In the genomic region with DNA sequence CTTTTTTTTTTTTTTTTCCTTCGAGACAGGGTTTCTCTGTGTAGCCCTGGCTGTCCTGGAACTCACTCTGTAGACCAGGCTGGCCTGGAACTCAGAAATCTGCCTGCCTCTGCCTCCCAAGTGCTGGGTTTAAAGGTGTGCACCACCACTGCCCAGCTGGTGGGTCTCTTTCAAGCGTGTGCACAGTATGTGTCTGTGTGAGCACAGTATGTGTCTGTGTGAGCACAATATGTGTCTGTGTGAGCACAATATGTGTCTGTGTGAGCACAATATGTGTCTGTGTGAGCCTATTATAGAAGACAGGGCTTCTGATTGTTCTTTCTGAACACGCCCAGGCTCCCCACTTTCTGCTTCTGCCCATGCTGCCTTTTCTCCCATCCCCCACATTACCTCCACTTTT, we compare ENCODE assay signal across 7 mouse cellular contexts.
DNase-seq lines count a peak whose midpoint lies in the region; ATAC-seq and TF ChIP-seq lines count a peak whose summit lies in the region.
"Not testable (repeated sequence)": the region's sequence is repeated elsewhere in the genome, so short reads cannot be mapped to it uniquely, and the experiment has no call there.

No protein-coding gene starts in this region.

- not testable (repeated sequence) for H3K4me3 ChIP-seq in embryonic facial prominence, embryonic 13.5 days; hindbrain, embryonic 11.5 days (ENCODE audit: low read depth, low read length); intestine, postnatal 0 days (ENCODE audit: low read depth, low read length); limb, embryonic 12.5 days (replicated peaks); midbrain, embryonic 13.5 days (replicated peaks); neural tube, embryonic 14.5 days (ENCODE audit: low read depth, low read length)
- peak overlapping the region; percentile 42 for H3K4me3 ChIP-seq in gastrocnemius, adult 2 months

- H3K9ac ChIP-seq in embryonic facial prominence, embryonic 13.5 days; hindbrain, embryonic 11.5 days (ENCODE audit: low read depth, low read length); intestine, postnatal 0 days (ENCODE audit: low read depth, low read length); limb, embryonic 12.5 days (replicated peaks); midbrain, embryonic 13.5 days (replicated peaks); neural tube, embryonic 14.5 days (replicated peaks; ENCODE audit: low read depth, low read length): not testable (repeated sequence)

- not testable (repeated sequence) for H3K9me3 ChIP-seq in embryonic facial prominence, embryonic 13.5 days; hindbrain, embryonic 11.5 days (ENCODE audit: control insufficient read depth, low read length); intestine, postnatal 0 days (ENCODE audit: control insufficient read depth); limb, embryonic 12.5 days; midbrain, embryonic 13.5 days; neural tube, embryonic 14.5 days (ENCODE audit: control insufficient read depth, low read length)

- ATAC-seq in embryonic facial prominence, embryonic 13.5 days (ENCODE audit: insufficient number of reproducible peaks, insufficient read depth, low FRiP score, low TSS enrichment, low read depth); limb, embryonic 12.5 days (ENCODE audit: insufficient number of reproducible peaks, insufficient read depth, low FRiP score, low TSS enrichment, low read depth): not testable (repeated sequence)
- peak; percentile 39; the same call in 1 of the 2 replicates for ATAC-seq in hindbrain, embryonic 11.5 days (ENCODE audit: low FRiP score)
- ATAC-seq in intestine, postnatal 0 days: 0 out of 2 replicates have a peak, but pooled peaks have one; percentile 11
- peak; percentile 54 for ATAC-seq in midbrain, embryonic 13.5 days
- ATAC-seq in neural tube, embryonic 14.5 days (ENCODE audit: low read depth): peak; percentile 22; the same call in 1 of the 2 replicates

- WGBS in embryonic facial prominence, embryonic 13.5 days: 74% methylated on average over 3 of the region's 3 CpGs
- 56% methylated on average over 3 of the region's 3 CpGs for WGBS in hindbrain, embryonic 11.5 days
- 64% methylated on average over 3 of the region's 3 CpGs for WGBS in intestine, postnatal 0 days
- WGBS in limb, embryonic 12.5 days: 71% methylated on average over 3 of the region's 3 CpGs
- 53% methylated on average over 3 of the region's 3 CpGs for WGBS in midbrain, embryonic 13.5 days
- WGBS in neural tube, embryonic 14.5 days: 30% methylated on average over 3 of the region's 3 CpGs

- peaks cover 24% of the 10 kb centered on the region; the same call in 1 of the 2 replicates for H3K36me3 ChIP-seq in embryonic facial prominence, embryonic 13.5 days
- not testable (repeated sequence) for H3K36me3 ChIP-seq in hindbrain, embryonic 11.5 days (ENCODE audit: control insufficient read depth, insufficient read depth, low read length); intestine, postnatal 0 days (ENCODE audit: control insufficient read depth, insufficient read depth); midbrain, embryonic 13.5 days; neural tube, embryonic 14.5 days (ENCODE audit: control insufficient read depth, insufficient read depth, low read length)
- peaks cover 28% of the 10 kb centered on the region for H3K36me3 ChIP-seq in limb, embryonic 12.5 days

- 0 out of 2 replicates have a peak overlapping the region, but pooled peaks have one; percentile 16 for H3K27ac ChIP-seq in embryonic facial prominence, embryonic 13.5 days
- H3K27ac ChIP-seq in gastrocnemius, adult 2 months: peak overlapping the region; percentile 93
- H3K27ac ChIP-seq in hindbrain, embryonic 11.5 days (ENCODE audit: low read depth, low read length): peak overlapping the region; percentile 91
- H3K27ac ChIP-seq in intestine, postnatal 0 days (ENCODE audit: low read depth, low read length): not testable (repeated sequence)
- peak overlapping the region; percentile 59; the same call in 1 of the 2 replicates for H3K27ac ChIP-seq in limb, embryonic 12.5 days
- peak overlapping the region; percentile 91 for H3K27ac ChIP-seq in midbrain, embryonic 13.5 days
- H3K27ac ChIP-seq in neural tube, embryonic 14.5 days (ENCODE audit: low read depth, low read length): peak overlapping the region; percentile 86

- not testable (repeated sequence) for H3K27me3 ChIP-seq in embryonic facial prominence, embryonic 13.5 days; hindbrain, embryonic 11.5 days (ENCODE audit: control insufficient read depth, insufficient read depth, low read length); intestine, postnatal 0 days (replicated peaks; ENCODE audit: control insufficient read depth, insufficient read depth, low read length); limb, embryonic 12.5 days; midbrain, embryonic 13.5 days; neural tube, embryonic 14.5 days (ENCODE audit: control insufficient read depth, insufficient read depth, low read length)

- peaks cover 22% of the 10 kb centered on the region for H3K4me1 ChIP-seq in embryonic facial prominence, embryonic 13.5 days
- H3K4me1 ChIP-seq in hindbrain, embryonic 11.5 days (replicated peaks; ENCODE audit: control insufficient read depth, insufficient read depth, low read length): peaks cover 12% of the 10 kb centered on the region
- H3K4me1 ChIP-seq in intestine, postnatal 0 days (replicated peaks; ENCODE audit: control insufficient read depth, insufficient read depth, low read length): not testable (repeated sequence)
- H3K4me1 ChIP-seq in limb, embryonic 12.5 days (replicated peaks): peaks cover 22% of the 10 kb centered on the region
- peaks cover 29% of the 10 kb centered on the region for H3K4me1 ChIP-seq in midbrain, embryonic 13.5 days (replicated peaks)
- H3K4me1 ChIP-seq in neural tube, embryonic 14.5 days (ENCODE audit: control insufficient read depth, insufficient read depth, low read length): peaks cover 28% of the 10 kb centered on the region

- TF ChIP-seq CTCF in gastrocnemius, adult 2 months (IDR thresholded peaks at IDR 0.05); intestine, postnatal 0 days (IDR thresholded peaks at IDR 0.05; ENCODE audit: low read depth): not testable (repeated sequence)

- DNase-seq in gastrocnemius, adult 2 months; hindbrain, embryonic 11.5 days (ENCODE audit: low spot score): not testable (repeated sequence)

- intact Hi-C loops in gastrocnemius, adult 2 months (cut with DNase I): loop anchor here (5.0 kb wide), 1 partner anchor 40 kb away; no protein-coding TSS in a partner anchor

- not testable (repeated sequence) for H3K4me2 ChIP-seq in embryonic facial prominence, embryonic 13.5 days; hindbrain, embryonic 11.5 days (replicated peaks; ENCODE audit: low read depth, low read length); intestine, postnatal 0 days (replicated peaks; ENCODE audit: low read depth); limb, embryonic 12.5 days; midbrain, embryonic 13.5 days (replicated peaks); neural tube, embryonic 14.5 days (ENCODE audit: low read depth, low read length)
